Mouse (Mus musculus) hindbrain, embryonic 15.5 days (tissue): Measurements from ENCODE around the gene Gm732. TPM values are rescaled to one million over a fixed set of nuclear protein-coding genes. Genes with fewer than 3 reads are reported as not detected.

ENCODE experiments used
- ATAC-seq: fragments of 200-750 bp; cut with Nextera tagmentation; 2 replicates; pipeline ENCODE4 v1.8.0; 2017; ENCODE audit warnings: low read depth, moderate number of reproducible peaks, moderate TSS enrichment; ENCODE audit not compliant: low FRiP score
- H3K27ac ChIP-seq: fragments of 300-500 bp; sonication (generic); replicated peaks from 2 replicates; pipeline ENCODE4 v1.5.1; 2015; ENCODE audit warnings: mild to moderate bottlenecking, inconsistent platforms
- H3K27me3 ChIP-seq: fragments of 300-500 bp; sonication (generic); 2 replicates; pipeline ENCODE4 v1.6.1; 2015; ENCODE audit warnings: control low read depth, inconsistent platforms
- H3K36me3 ChIP-seq: fragments of 300-500 bp; sonication (generic); 2 replicates; pipeline ENCODE4 v1.6.1; 2015; ENCODE audit warnings: control low read depth, inconsistent platforms
- H3K4me1 ChIP-seq: fragments of 300-500 bp; sonication (generic); replicated peaks from 2 replicates; pipeline ENCODE4 v1.6.1; 2015; ENCODE audit warnings: control low read depth, inconsistent platforms
- H3K4me2 ChIP-seq: fragments of 300-500 bp; sonication (generic); 2 replicates; pipeline ENCODE4 v1.6.1; 2015; ENCODE audit warnings: moderate library complexity, mild to moderate bottlenecking, inconsistent platforms
- H3K4me3 ChIP-seq: fragments of 300-500 bp; sonication (generic); 2 replicates; pipeline ENCODE4 v1.5.1; 2015; ENCODE audit warnings: mild to moderate bottlenecking, inconsistent platforms
- H3K9ac ChIP-seq: fragments of 300-500 bp; sonication (generic); 2 replicates; pipeline ENCODE4 v1.6.1; 2015; ENCODE audit warnings: inconsistent platforms
- H3K9me3 ChIP-seq: fragments of 300-500 bp; sonication (generic); 2 replicates; pipeline ENCODE4 v1.6.1; 2016; ENCODE audit warnings: control low read depth, inconsistent platforms
- WGBS: fragments of 180-500 bp; shearing (Covaris S2); methylation state at CpG from one replicate; pipeline ENCODE4 v1.1.7; 2015; 5-methylcytosine and 5-hydroxymethylcytosine counted together
- polyA plus RNA-seq: library from polyadenylated mRNA; unstranded; fragments of >200 nt; fragmentation: Nextera tagmentation; extraction: Ambion mirVana; gene quantifications from 2 replicates; pipeline ENCODE4 v1.2.1, GENCODE M21; 2015

The Gm732 gene
- not detected in 2 replicates for polyA plus RNA-seq

DNA sequence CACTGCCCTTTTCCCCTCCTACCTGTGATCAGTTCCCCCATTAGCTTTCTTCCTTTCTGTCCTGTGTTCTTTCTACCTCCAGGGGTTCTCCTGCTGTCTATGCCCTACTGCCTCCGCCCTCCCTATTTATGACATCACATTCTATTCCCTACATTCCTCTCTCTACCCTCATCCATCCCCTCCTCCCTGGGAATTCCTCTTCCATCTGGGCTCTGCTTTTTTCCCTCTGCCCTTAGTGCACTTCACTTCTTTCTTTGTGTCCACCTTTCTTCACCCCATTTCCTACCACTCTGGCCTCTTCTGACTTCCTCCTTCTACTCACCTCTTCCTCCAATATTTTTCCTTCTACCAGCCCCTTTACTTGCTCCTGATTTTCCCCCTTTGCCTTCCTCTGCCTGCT is at the start of gene Gm732:
Gene Gm732, minus strand, starts transcription at position 101 of the 400 bp plus-strand sequence.
- Histone ChIP-seq H3K27me3 (no peaks in the 10 kb centered on the region), H3K9ac (no peak within 1 kb of the TSS), H3K4me2 (no peak within 1 kb of the TSS), H3K4me1 (no peaks in the 10 kb centered on the region), H3K9me3 (no peaks in the 10 kb centered on the region), H3K4me3 (no peak within 1 kb of the TSS), H3K27ac (no peak within 1 kb of the TSS), H3K36me3 (no peaks in the 10 kb centered on the region)
- ATAC-seq, result no peak
- WGBS, result 58% methylated on average over 1 of the region's 1 CpGs

Other genes starting within 250 kb of the Gm732 start
- not detected in 2 replicates for gene Tent5d, start 155.9 kb downstream of the Gm732 start, polyA plus RNA-seq
- gene 2610002M06Rik, start 132.1 kb downstream of the Gm732 start, polyA plus RNA-seq, result 20.2 and 20.3 TPM in 2 replicates